Mouse (Mus musculus): Measurements from ENCODE around the gene Kynu.
A peak's percentile ranks its signal among the peaks of the same experiment; 100 is the strongest.

Gene Kynu

DNA sequence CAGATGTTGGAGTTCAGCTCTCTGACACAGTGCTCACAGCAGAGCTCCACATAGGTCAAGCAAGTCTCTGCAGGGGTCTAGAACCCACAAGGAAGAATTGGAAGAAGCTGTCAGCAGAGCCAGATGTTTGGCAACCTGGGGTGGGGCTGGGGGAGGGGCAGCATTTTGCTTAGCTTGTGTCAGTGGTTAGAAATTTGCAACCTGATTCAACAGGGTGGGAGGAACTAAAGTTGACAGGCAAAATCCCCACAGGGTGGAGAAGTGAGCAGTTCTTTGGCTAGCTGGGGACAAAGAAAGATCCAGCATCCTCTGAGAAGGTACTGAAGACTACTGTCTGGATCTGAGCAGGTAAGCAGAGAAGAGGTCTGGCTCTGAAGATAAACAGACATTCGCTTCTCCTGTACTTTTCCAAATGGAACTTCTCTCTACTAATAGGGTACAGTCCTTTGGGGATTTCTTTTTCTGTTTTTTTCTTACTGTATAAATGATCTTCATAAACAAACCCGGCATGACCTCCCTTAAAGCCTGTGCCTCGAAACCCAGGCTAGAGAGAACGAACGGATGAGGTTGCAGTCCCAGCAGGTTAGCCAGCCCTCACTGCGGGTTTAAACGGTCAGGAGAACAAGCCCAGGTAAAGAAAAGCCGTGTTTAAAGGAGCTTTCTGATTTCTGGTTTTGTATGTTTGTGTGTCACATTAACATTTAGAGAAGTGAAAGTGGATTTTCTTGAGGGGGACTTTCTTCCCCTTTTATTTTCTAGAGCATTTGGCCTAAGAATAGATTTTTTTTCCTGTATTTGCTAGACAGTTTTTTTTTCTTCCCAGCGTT, at the start of gene Kynu:
Gene Kynu, plus strand, starts transcription at position 268 of the 827 bp plus-strand sequence.
- DNase-seq (ENCODE audit: low read depth): no peak

- no peak for DNase-seq (ENCODE audit: low read depth)
Measured at GRCm38 (mm10) chr2:43506182-43506581, 48.9 kb upstream of the Kynu start.

DNA sequence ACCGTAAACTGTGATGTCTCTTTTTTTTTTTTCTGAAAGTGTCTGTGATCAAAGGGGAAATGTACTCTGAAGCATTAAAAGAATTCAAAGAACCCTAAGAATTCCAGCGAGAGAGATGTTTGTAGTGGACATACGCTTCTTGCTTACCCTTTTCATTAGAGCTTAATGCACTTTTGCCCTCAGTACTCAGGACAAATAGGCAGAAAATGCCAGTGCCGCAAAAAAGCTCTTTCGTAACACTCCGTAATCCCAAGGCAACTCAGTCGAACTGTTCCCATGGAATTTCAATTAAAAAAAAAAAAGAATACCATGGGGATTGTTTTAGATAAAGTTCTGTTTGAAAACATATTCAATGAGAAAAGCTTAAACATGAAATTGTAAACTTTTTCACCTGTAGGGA, 41.3 kb upstream of the Kynu start:
- no peak for DNase-seq (ENCODE audit: low read depth)

- DNase-seq (ENCODE audit: low read depth): no peak
Measured at GRCm38 (mm10) chr2:43534417-43534816, 20.7 kb upstream of the Kynu start.

DNA sequence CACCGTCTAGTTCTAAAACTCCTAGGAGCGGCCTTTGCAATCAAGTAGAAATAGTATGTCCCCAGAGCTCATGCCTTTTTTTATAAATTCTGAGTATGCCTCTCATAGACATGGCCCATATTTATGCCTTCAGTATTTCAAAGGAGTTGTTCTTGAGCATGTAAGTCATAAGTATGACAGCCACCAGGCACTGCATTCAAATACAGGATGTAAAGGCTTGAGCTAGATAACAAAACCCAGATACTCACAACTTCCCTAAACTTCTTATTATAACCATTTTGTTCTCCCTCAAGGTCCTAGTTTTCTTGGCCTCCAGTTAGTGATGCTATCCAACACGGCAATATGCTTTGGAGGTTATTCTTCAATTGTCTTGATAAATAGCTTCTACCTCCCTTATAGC, 12.5 kb upstream of the Kynu start:
- DNase-seq (ENCODE audit: low read depth): no peak

DNA sequence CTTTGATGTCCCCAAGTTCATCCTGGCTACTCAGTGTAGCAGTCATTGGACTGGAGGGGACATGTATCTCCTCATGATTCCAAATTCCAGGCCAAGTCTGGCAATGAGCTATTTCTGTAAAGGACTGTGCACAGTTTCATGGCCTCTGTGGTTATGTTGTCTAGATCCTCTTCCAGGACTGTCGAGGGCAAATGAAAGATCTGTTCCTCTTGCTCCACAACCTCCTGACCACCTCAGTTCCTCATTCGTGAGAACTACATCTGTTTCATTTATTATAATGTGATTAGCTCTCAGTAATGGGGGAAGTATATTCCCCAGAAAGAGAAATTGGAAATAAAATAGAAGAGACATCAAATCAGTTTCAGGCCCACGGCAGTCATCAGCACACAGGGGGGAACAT, 9.5 kb upstream of the Kynu start:
- no peak for DNase-seq (ENCODE audit: low read depth)

- no peak for DNase-seq (ENCODE audit: low read depth)
Measured at GRCm38 (mm10) chr2:43546448-43546847, 8.7 kb upstream of the Kynu start.

DNA sequence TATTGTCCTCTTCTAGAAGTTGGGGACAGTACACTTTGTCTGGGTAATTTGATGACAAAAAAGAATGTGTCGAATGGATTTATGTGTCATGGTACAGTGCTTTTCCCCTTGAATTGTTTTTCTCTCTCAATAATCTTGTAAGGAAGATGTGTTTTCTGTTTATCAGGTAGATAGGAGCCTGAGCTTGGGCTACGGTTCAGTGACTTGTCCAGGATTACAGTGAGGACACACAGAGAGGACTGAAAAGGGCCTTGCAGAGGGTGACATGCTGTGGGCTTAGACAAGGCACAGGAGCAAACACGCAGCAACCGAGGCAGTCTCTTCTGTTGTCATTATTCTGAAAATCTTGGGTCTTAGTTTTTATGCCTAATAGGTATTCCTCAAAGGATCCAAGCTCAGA, 913 bp upstream of the Kynu start:
- no peak for DNase-seq (ENCODE audit: low read depth)

- no peak for DNase-seq (ENCODE audit: low read depth)
Measured at GRCm38 (mm10) chr2:43555889-43556285, 758 bp downstream of the Kynu start.

DNA sequence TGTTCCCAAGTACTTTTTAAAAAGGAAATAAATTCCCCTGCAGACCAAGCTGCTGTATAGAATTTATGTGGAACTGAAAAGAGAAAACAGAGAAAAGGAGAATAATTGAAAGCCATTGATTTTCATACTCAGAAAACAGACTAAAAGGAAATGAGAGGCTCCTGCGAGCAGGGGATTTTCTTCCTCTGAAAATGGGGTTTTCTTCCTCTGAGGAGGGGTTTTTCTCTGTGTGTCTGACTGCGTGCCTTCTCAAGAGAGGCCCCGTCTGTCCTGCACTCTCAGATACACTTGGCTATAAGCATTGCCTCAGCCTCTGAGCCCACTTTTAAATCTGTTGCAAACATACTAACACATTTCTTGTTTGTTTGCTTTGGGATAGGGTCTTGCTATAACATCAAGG, 1.9 kb downstream of the Kynu start:
- no peak for DNase-seq (ENCODE audit: low read depth)

DNA sequence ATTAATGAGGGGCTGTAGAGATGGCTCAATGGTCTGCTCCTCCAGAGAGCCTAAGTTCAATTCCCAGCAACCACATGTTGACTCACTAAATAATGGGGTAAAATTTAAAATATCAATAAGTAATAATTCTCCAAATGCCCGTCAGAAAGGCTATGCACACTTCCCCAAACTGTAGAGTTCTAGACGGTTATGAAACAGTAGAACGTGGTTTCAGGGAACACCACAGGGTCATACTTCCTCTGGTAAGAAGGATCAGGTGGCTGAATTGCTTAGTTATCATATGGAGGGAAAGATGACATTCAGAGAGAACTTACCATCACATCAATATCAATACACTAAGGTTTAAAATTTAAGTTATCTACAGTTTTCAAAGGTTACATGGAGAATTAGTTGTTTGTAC, 6.1 kb downstream of the Kynu start:
- no peak for DNase-seq (ENCODE audit: low read depth)

DNA sequence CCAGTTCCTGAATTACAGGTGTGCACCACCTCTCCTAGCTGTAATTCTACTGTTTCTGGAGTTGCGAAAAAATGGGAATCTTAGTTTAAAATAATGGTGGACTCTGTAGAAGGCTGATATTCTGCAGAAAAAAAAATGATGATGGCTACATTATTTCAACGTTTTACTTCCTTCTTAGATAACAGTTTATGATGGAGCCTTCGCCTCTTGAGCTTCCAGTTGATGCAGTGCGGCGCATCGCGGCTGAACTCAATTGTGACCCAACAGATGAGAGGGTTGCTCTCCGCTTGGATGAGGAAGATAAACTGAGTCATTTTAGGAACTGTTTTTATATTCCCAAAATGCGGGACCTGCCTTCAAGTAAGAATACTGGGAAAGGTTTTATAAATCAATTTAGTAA, 7.7 kb downstream of the Kynu start:
- DNase-seq (ENCODE audit: low read depth): no peak

- no peak for DNase-seq (ENCODE audit: low read depth)
Measured at GRCm38 (mm10) chr2:43568406-43568805, 13.3 kb downstream of the Kynu start.

DNA sequence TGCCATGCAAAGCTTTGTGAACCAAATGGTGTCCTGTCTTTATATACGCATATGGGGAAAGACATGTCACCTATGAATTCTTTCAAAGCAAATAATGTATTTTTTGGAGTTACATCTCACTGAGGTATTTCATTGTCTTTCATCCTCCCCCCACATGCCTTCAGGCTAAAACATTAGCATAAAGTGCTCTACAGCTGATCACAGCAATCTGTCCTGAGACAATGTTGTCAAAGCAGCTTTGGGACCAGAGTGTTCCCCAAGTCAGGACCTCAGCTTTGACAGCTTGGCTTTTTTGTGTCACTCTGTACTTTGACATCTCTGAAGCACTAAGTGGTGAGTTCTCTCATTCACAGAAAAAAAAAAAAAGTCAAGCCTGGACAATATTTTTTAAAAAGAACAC, 18.4 kb downstream of the Kynu start:
- no peak for DNase-seq (ENCODE audit: low read depth)

- DNase-seq (ENCODE audit: low read depth): no peak
Measured at GRCm38 (mm10) chr2:43583243-43583812, 28.2 kb downstream of the Kynu start.

GRCm38 (mm10) chr2:43585508-43585907, 30.4 kb downstream of the Kynu start:
- no peak for DNase-seq (ENCODE audit: low read depth)

GRCm38 (mm10) chr2:43587832-43588231, 32.7 kb downstream of the Kynu start:
- no peak for DNase-seq (ENCODE audit: low read depth)

DNA sequence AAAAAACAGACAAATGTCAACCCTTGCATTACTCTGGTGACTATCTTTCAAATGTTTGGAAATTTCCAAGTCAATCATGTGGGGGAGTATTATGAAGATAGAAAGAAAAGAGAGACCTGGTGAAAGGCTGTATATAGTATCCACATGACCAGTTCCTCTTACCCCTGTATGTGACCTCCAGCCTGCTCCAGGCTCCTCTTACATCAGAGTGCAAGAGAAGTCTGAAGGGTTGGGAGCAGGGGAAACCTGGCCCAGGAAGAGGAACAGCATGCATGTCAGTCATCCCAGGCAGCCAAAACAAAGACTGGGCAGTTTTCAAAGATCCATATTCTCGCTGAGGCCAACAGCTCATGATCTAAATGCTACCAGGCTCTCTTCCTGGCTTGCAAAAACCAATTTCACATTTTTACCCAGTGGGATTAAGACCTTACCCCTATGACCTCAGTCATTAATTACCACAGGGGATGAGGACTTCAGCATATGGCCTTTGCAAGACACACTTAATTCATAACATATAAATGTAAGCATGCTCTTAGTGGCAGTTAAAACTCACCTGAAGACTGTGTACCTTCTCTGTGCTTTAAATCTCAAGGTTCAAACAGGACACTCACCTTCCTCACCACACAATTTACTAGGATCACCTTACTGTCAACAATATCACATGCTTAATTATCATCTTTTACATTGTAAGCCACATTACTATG, 37.0 kb downstream of the Kynu start:
- no peak for DNase-seq (ENCODE audit: low read depth)

DNA sequence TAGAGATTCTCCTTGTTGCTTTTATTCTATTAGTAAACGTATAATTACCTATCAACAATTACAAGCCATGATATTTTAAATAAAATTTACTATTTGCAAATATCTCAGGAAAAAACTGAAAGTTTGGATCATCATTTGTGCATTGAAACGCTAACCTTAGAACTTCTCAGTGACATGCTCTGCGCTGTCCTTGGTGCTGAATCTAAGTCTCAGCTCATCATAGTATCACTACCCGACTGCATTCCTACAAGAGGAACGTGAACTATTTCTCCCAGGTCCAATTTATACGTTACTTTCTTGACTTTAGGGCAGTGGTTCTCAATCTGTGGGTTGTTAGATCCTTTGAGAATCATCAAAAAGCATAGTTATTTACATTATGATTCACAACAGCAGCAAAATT, 58.4 kb downstream of the Kynu start:
- peak; percentile 64 for DNase-seq (ENCODE audit: low read depth)

DNA sequence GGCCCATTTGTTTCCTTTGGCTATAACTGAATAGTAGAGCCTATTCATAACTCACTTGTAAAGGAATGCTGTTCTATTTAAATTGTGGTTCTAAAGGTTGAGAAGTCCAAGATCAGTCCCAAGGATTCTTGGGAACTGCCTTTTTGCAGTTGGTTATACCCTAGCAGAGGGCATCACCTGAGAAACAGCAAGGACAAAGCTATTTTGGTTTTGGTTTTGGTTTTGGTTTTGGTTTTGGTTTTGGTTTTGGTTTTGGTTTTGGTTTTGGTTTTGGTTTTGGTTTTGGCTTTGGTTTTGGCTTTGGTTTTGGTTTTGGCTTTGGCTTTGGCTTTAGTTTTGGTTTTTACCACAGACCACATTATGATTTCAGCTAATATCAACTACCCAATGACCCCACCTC, 66.0 kb downstream of the Kynu start:
- DNase-seq (ENCODE audit: low read depth): no peak

- peak; percentile 50 for DNase-seq (ENCODE audit: low read depth)
Measured at GRCm38 (mm10) chr2:43622844-43623243, 67.7 kb downstream of the Kynu start.

GRCm38 (mm10) chr2:43631786-43632185, 76.7 kb downstream of the Kynu start:
- peak; percentile 58 for DNase-seq (ENCODE audit: low read depth)

DNA sequence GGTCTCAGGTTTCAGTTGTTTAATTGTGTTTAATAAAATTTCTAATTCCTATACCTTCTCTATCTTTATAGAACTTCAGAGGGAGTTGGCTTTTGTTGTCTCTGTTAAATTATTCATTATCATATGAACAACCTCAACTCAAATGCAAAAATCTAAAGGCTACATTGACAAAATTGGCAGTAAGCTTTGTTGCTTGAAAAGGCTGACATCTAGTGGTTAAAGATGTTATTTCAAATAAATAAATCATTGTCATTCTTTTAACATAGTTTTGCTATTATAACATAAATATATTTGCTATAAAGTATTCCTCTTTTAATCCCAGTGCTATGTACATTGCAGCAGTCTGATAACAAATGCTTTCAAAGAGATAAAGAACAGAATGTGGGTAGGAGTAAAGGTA, 81.4 kb downstream of the Kynu start:
- DNase-seq (ENCODE audit: low read depth): peak; percentile 21
